Mouse (Mus musculus) neural tube, embryonic 15.5 days (tissue): ENCODE results near the gene Ubald2. TPM values are rescaled to one million over a fixed set of nuclear protein-coding genes. Genes with fewer than 3 reads are reported as not detected.
"Not testable (repeated sequence)": the region's sequence is repeated elsewhere in the genome, so short reads cannot be mapped to it uniquely, and the experiment has no call there.

ENCODE experiments used
- ATAC-seq: fragments of 200-750 bp; cut with Nextera tagmentation; 2 replicates; pipeline ENCODE4 v1.8.0; 2017; ENCODE audit warnings: mild to moderate bottlenecking, moderate TSS enrichment, moderate library complexity; ENCODE audit not compliant: low FRiP score
- H3K27ac ChIP-seq: fragments of 300-500 bp; sonication (generic); replicated peaks from 2 replicates; pipeline ENCODE4 v1.5.1; 2015; ENCODE audit warnings: mild to moderate bottlenecking, inconsistent platforms
- H3K27me3 ChIP-seq: fragments of 300-500 bp; sonication (generic); replicated peaks from 2 replicates; pipeline ENCODE4 v1.6.1; 2015; ENCODE audit warnings: inconsistent platforms
- H3K36me3 ChIP-seq: fragments of 300-500 bp; sonication (generic); 2 replicates; pipeline ENCODE4 v1.6.1; 2015; ENCODE audit warnings: inconsistent platforms
- H3K4me1 ChIP-seq: fragments of 300-500 bp; sonication (generic); 2 replicates; pipeline ENCODE4 v1.6.1; 2015; ENCODE audit warnings: inconsistent platforms
- H3K4me2 ChIP-seq: fragments of 300-500 bp; sonication (generic); 2 replicates; pipeline ENCODE4 v1.6.1; 2015; ENCODE audit warnings: inconsistent platforms, mild to moderate bottlenecking, moderate library complexity
- H3K4me3 ChIP-seq: fragments of 300-500 bp; sonication (generic); replicated peaks from 2 replicates; pipeline ENCODE4 v1.5.1; 2015; ENCODE audit warnings: mild to moderate bottlenecking, inconsistent platforms
- H3K9ac ChIP-seq: fragments of 300-500 bp; sonication (generic); replicated peaks from 2 replicates; pipeline ENCODE4 v1.6.1; 2015; ENCODE audit warnings: mild to moderate bottlenecking, inconsistent platforms
- H3K9me3 ChIP-seq: fragments of 300-500 bp; sonication (generic); replicated peaks from 2 replicates; pipeline ENCODE4 v1.6.1; 2016; ENCODE audit warnings: inconsistent platforms
- WGBS: fragments of 180-500 bp; shearing (Covaris S2); methylation state at CpG from one replicate; pipeline ENCODE4 v1.1.7; 2015; ENCODE audit warnings: mixed read lengths; 5-methylcytosine and 5-hydroxymethylcytosine counted together
- polyA plus RNA-seq: library from polyadenylated mRNA; unstranded; fragments of >200 nt; fragmentation: Nextera tagmentation; extraction: Ambion mirVana; gene quantifications from 2 replicates; pipeline ENCODE4 v1.2.1, GENCODE M21; 2015

The Ubald2 gene
- polyA plus RNA-seq, 1 experiment from 2014 or later = 39.2 TPM

DNA sequence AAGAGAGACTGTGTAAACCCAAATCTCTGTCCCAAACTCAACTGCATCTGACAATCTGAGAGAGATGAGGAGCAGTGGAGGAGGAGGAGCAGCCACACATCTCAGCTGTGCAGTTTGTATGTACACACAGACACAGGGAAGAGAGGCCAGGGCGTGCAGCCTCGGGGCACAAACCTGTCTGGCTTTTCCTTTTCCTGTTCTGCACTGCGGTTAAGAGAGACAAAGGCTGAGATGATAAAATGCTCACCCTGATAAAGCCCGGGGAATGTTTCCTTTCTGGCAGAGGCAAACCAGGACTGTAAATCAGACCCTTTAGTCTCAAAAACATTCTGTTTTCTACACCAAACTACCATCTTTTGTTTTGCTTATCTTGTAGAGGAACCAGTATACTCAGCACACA lies 33.3 kb upstream of the Ubald2 start:
- Histone ChIP-seq H3K4me2 (no peak overlapping the region), H3K9me3 (no peaks in the 10 kb centered on the region), H3K36me3 (peaks cover 19% of the 10 kb centered on the region), H3K4me1 (peaks cover 14% of the 10 kb centered on the region; the same call in 1 of the 2 replicates), H3K27me3 (no peaks in the 10 kb centered on the region), H3K27ac (no peak overlapping the region; the same call in 1 of the 2 replicates), H3K9ac (no peak overlapping the region), H3K4me3 (no peak overlapping the region)
- 38% methylated on average over 4 of the region's 4 CpGs for WGBS
- no peak for ATAC-seq

DNA sequence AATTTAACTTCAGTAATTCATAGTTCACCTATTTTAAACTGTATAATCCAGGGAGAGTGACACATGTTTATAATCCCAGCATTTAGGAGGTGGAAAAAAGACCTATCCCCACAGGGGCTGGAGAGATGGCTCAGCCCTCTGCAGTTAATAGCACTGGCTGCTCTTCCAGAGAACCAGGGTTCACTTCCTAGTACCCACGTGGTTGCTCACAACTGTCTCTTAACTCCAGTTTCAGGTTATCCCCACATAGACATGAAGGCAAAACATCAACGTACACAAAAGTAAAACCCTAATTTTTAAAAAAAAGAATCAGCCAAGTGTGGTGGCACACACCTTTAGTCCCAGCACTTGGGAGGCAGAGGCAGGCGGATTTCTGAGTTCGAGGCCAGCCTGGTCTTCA lies 28.3 kb upstream of the Ubald2 start:
- WGBS = 91% methylated on average over 4 of the region's 4 CpGs
- Histone ChIP-seq H3K4me3 (no peak overlapping the region), H3K9me3 (no peaks in the 10 kb centered on the region), H3K4me1 (peaks cover 10% of the 10 kb centered on the region), H3K27me3 (no peaks in the 10 kb centered on the region), H3K9ac (no peak overlapping the region), H3K27ac (no peak overlapping the region), H3K4me2 (no peak overlapping the region), H3K36me3 (peaks cover 13% of the 10 kb centered on the region)
- no peak for ATAC-seq

DNA sequence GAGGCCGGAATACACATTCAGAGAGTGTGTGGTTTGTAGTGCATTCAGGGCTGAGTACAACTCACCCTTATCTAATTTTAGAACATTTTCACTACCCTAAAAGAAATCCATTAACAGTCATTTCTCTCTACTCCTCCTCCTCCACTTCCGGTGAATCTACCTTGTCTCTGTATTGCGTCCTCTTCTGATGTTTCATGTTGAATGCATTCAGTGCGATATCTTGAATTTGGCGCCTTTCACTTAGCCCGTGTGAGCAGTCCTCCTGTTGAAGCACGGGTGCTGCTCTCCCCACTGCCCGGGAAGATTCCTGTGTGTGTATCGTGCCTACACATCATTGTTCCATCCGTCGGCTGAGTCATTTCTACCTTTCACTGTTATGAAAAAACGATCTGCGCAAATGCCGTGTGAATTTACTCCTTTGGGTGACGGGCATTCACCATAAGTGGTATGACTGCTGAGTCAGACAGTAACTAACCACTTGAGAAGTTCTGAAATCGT lies 27.6 kb upstream of the Ubald2 start:
- Histone ChIP-seq H3K4me3 (no peak overlapping the region), H3K27ac (no peak overlapping the region), H3K4me2 (no peak overlapping the region), H3K27me3 (no peaks in the 10 kb centered on the region), H3K9me3 (no peaks in the 10 kb centered on the region), H3K4me1 (peaks cover 14% of the 10 kb centered on the region), H3K36me3 (peaks cover 13% of the 10 kb centered on the region), H3K9ac (no peak overlapping the region)
- ATAC-seq = no peak
- 95% methylated on average over 16 of the region's 16 CpGs for WGBS

DNA sequence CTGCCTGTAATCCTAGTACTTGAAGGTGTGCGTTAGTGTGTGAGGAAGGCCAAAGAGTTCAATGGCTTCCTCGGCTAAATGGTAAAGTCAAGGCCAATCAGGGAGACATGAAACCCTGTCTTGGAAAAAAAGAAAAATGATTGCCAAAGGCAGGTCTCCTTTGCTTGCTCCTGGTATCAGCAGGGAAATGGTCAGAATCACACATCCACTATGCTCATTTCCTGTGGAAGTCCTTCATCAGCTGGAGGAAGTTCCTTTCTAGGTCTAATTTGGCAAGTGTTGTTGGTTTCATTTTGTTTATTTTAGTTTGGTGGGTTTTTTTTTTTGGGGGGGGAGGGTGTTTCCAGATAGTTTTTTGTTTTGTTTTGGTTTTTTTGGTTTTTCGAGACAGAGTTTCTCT lies 24.9 kb upstream of the Ubald2 start:
- no peak overlapping the region for H3K27ac ChIP-seq
- no peak overlapping the region for H3K4me2 ChIP-seq
- no peak for ATAC-seq
- H3K4me1 ChIP-seq = peaks cover 25% of the 10 kb centered on the region
- WGBS = 92% methylated on average over 3 of the region's 3 CpGs
- no peaks in the 10 kb centered on the region for H3K27me3 ChIP-seq
- H3K36me3 ChIP-seq = peaks cover 4% of the 10 kb centered on the region
- H3K9ac ChIP-seq = no peak overlapping the region
- H3K9me3 ChIP-seq = no peaks in the 10 kb centered on the region
- no peak overlapping the region for H3K4me3 ChIP-seq

DNA sequence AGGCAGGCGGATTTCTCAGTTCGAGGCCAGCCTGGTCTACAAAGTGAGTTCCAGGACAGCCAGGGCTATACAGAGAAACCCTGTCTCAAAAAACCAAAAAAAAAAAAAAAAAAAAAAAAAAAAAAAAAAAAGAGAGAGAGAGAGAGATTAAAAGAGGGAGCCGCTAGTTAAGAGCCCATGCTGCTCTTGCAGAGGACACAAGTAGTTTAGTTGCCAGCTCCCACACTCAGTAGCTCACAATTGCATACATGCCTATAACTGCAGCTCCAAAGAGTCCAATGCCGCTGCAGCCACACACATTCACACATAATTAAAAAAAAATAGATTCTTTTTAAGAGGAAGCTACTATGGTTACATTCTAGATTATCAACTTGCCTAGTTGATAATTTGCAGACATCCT lies 23.5 kb upstream of the Ubald2 start:
- peak overlapping the region; percentile 87; the same call in 1 of the 2 replicates for H3K4me3 ChIP-seq
- WGBS = 92% methylated on average over 4 of the region's 4 CpGs
- ATAC-seq, H3K9me3 ChIP-seq, H3K36me3 ChIP-seq, H3K27me3 ChIP-seq, H3K9ac ChIP-seq, H3K27ac ChIP-seq: not testable (repeated sequence)
- peaks cover 25% of the 10 kb centered on the region for H3K4me1 ChIP-seq
- H3K4me2 ChIP-seq = peak overlapping the region; percentile 93

DNA sequence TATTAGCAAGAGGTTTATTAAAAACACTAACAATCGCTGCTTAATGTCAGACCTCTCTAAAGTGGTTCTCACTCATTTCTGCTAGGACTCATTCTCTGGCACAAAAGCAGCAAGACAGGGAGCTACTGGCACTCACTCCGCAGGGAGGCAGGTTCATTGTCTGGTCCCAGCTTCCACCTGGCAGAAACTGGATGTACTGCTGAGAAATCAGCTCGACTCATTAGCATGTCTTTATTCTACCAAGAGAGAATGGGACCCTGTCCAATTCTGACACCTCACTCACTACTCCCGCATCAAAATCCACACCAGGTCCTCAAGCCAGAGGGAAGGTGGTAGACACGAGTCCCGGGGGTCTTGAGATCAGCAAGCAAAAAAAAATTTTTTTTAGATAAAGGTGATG lies 22.3 kb upstream of the Ubald2 start:
- WGBS = 11% methylated on average over 6 of the region's 6 CpGs

DNA sequence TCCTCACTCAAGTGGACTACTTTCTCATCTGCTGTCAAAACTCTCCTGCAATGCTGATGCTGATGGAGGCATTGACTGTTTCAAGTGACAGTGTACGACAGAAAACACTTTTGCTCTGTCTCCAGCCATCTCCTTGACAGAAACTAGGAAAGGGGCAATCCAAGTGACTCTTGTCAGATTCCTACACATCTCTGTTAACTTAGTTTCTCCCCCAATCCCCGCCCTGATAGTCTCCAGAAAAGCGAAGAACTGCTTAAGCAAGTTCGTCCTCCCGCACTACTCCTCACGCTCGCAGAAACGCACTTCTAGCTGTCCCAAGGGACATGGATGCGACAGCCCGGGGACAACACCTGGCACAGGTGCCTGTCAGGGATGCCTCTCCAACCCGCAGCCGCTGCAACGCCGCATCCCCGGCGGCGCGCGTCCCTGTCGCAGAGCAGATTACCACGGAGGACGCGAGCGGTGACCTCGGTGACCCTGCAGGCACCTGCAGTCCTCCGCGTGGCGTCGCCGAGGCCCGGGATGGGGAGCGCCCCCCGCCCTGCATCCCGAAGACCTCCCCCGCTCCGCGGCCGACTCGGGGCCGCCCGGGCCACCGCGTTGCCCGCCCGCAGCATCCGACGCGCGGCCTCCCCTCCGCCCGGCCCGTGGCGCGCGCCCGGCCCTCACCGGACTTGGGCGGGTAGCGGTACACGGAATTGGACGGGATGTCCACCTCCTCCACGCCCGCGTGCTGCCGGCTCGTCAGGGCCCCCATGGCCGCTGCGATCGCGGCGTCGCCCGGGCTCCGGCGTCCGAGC lies 21.7 kb upstream of the Ubald2 start:
- Histone ChIP-seq H3K4me3 (peak overlapping the region; percentile 87), H3K4me2 (peak overlapping the region; percentile 93), H3K9ac (peak overlapping the region; percentile 98), H3K36me3 (no peaks in the 10 kb centered on the region), H3K9me3 (no peaks in the 10 kb centered on the region), H3K27ac (peak overlapping the region; percentile 98), H3K4me1 (peaks cover 25% of the 10 kb centered on the region), H3K27me3 (no peaks in the 10 kb centered on the region)
- ATAC-seq = peak; percentile 39
- WGBS = under 1% methylated on average over 66 of the region's 76 CpGs

More for the DNA sequence above, 22.3 kb upstream of the Ubald2 start:
- Histone ChIP-seq H3K9ac (peak overlapping the region; percentile 98), H3K4me1 (peaks cover 25% of the 10 kb centered on the region), H3K27me3 (no peaks in the 10 kb centered on the region), H3K9me3 (no peaks in the 10 kb centered on the region), H3K36me3 (no peaks in the 10 kb centered on the region), H3K4me2 (peak overlapping the region; percentile 93), H3K27ac (peak overlapping the region; percentile 98; the same call in 1 of the 2 replicates), H3K4me3 (peak overlapping the region; percentile 87)
- no peak for ATAC-seq

DNA sequence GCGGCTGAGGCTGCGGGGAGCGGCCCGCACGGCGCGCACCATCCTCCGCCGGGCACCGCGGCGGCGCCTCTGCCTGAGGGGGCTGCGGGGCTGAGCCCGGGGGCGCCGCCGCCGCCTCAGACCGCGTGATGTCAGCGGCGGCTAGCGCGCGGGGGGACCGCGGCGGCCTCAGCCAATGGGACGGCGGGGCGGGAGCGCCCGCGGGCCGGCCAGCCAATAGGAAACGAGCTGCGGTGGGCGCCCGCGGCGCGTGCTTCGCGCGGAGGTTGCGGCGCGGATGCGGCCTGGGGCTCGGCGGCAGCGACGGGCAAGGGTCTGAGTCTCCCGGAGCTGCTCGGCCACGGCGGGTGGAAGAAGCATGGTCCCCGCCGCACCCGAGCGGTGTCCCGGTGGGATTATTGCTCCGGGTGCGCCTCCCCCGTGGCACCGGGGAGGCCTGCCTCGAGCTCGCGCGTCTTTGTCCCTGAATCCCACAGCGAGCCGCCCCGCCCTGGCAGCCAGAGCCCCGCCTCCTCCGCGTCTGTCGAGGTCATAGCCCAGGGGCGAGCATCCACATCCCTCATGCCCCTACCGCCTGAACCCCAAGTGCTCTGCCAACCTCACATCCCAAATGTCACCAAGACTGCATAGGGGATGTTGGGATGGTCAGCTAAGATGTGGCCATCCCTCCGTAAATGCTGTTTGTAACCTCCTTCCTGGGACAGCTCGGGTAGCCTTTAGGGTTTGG lies 20.8 kb upstream of the Ubald2 start, which contains the start of gene Rnf157:
Rnf157 (minus strand) TSS at position 129 of the 727 bp plus-strand sequence.
- H3K9me3 ChIP-seq = no peaks in the 10 kb centered on the region
- H3K27me3 ChIP-seq = no peaks in the 10 kb centered on the region
- 1% methylated on average over 71 of the region's 82 CpGs for WGBS
- peaks cover 25% of the 10 kb centered on the region for H3K4me1 ChIP-seq
- H3K4me3 ChIP-seq = peak within 1 kb of the TSS; percentile 87
- peak; percentile 98 for ATAC-seq
- H3K36me3 ChIP-seq = no peaks in the 10 kb centered on the region
- H3K4me2 ChIP-seq = peak within 1 kb of the TSS; percentile 93
- H3K9ac ChIP-seq = peak within 1 kb of the TSS; percentile 98
- H3K27ac ChIP-seq = peak within 1 kb of the TSS; percentile 98

DNA sequence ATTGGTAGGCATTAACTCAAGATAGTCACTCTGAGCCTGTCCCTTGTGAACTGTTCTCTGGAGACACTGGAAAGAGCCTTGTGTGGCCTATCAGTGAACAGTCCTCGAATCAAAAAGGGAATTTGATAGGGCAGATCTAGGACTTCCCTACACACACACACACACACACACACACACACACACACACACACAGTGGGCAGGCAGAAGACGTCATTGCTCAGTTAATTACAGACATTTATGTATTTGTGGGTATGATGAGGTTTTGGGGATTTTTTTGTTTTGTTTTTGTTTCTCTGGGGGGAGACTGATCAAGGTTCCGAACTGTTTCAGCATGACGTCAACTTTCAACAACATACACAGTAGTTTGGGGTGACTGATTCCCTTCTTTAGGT lies 20.3 kb upstream of the Ubald2 start:
- no peaks in the 10 kb centered on the region for H3K36me3 ChIP-seq
- peaks cover 25% of the 10 kb centered on the region for H3K4me1 ChIP-seq
- peak overlapping the region; percentile 98 for H3K27ac ChIP-seq
- ATAC-seq = no peak
- peak overlapping the region; percentile 98 for H3K9ac ChIP-seq
- no peaks in the 10 kb centered on the region for H3K9me3 ChIP-seq
- peak overlapping the region; percentile 87 for H3K4me3 ChIP-seq
- H3K27me3 ChIP-seq = no peaks in the 10 kb centered on the region
- 61% methylated on average over 4 of the region's 4 CpGs for WGBS
- H3K4me2 ChIP-seq = peak overlapping the region; percentile 93

DNA sequence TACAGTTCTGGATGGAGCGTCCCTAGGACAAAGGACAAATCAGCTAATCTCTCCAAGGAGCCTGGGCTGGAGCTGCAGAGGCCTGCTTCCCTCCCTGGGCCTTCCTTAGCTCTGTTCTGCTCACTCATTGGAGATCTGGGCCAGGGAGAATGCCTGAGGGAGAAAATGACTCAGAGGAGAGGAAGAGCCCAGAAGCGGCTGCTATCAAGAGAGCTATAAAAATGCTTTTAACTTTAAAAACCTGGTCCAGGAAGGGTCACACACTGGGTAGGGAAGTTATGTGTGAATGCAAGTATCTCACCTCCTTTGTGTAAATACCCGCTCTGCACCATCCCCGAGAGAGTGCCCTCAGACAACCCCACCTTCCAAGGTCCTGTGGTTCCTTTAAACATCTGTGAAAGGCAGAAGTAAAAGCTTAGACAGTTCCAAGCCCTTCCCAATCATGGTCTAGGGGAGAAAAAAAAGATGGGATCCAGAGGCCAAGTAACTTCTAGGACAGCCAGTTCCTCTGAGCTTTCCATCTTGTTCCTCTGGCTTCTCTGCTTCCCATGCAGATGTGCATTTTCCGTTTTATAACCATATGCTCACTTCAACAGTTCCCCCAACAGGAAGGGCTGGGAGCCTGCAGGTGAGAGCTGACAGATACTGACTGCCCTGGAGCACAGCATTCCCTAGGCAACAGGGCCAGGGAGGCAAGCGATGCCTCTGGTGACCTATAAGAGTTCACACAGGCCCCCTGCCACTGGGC lies 17.5 kb upstream of the Ubald2 start:
- ATAC-seq = no peak
- Histone ChIP-seq H3K36me3 (no peaks in the 10 kb centered on the region), H3K4me2 (no peak overlapping the region), H3K9ac (no peak overlapping the region), H3K27me3 (no peaks in the 10 kb centered on the region), H3K27ac (no peak overlapping the region), H3K4me1 (peaks cover 14% of the 10 kb centered on the region), H3K4me3 (no peak overlapping the region), H3K9me3 (no peaks in the 10 kb centered on the region)
- 68% methylated on average over 6 of the region's 6 CpGs for WGBS

DNA sequence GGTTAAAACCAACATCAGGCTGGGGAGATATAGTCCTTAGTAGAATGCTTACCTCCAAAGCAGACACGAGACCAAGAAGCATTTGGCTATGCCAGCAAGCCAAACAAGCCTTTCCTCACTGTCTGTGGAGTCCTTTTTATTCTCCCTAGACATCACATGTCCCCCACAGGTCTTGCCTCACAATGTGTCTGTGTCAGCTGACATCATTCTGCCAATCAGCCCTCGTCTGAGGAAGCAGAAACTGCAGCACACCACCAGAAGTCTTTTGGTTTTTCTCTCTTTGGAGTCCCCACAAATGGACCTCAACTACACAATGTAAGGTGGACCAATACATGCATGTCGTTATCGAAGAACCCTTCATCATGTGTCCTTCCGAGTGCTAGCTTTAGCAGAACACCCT lies 16.8 kb upstream of the Ubald2 start:
- Histone ChIP-seq H3K4me1 (peaks cover 8% of the 10 kb centered on the region), H3K4me2 (no peak overlapping the region), H3K36me3 (no peaks in the 10 kb centered on the region), H3K27me3 (no peaks in the 10 kb centered on the region), H3K27ac (no peak overlapping the region), H3K4me3 (no peak overlapping the region), H3K9ac (no peak overlapping the region), H3K9me3 (no peaks in the 10 kb centered on the region)
- no peak for ATAC-seq
- WGBS = 87% methylated on average over 5 of the region's 5 CpGs
